Mouse (Mus musculus): Measurements from ENCODE around the gene Ctnnbl1.

Ctnnbl1 gene

GRCm38 (mm10) chr2:157821259-157821658 lies 84.1 kb downstream of the Ctnnbl1 start:
- no peak for DNase-seq (ENCODE audit: low spot score)

GRCm38 (mm10) chr2:157823456-157823855 lies 86.3 kb downstream of the Ctnnbl1 start:
- no peak for DNase-seq (ENCODE audit: low spot score)

- no peak for DNase-seq (ENCODE audit: low spot score)
Measured at GRCm38 (mm10) chr2:157824249-157824648, 87.0 kb downstream of the Ctnnbl1 start.

- DNase-seq (ENCODE audit: low spot score), result no peak
Measured at GRCm38 (mm10) chr2:157830101-157830500, 92.9 kb downstream of the Ctnnbl1 start.

- DNase-seq (ENCODE audit: low spot score), result no peak
Measured at GRCm38 (mm10) chr2:157830620-157831354, 93.6 kb downstream of the Ctnnbl1 start.

- DNase-seq (ENCODE audit: low spot score), result no peak
Measured at GRCm38 (mm10) chr2:157837050-157837449, 99.8 kb downstream of the Ctnnbl1 start.

- no peak for DNase-seq (ENCODE audit: low spot score)
Measured at GRCm38 (mm10) chr2:157838206-157838923, 101.2 kb downstream of the Ctnnbl1 start.

GRCm38 (mm10) chr2:157840641-157841078 lies 103.5 kb downstream of the Ctnnbl1 start:
- DNase-seq (ENCODE audit: low spot score), result no peak

- DNase-seq (ENCODE audit: low spot score), result no peak
Measured at GRCm38 (mm10) chr2:157841121-157841520, 103.9 kb downstream of the Ctnnbl1 start.

- DNase-seq (ENCODE audit: low spot score), result no peak
Measured at GRCm38 (mm10) chr2:157844746-157845145, 107.5 kb downstream of the Ctnnbl1 start.

GRCm38 (mm10) chr2:157845831-157846230 lies 108.6 kb downstream of the Ctnnbl1 start:
- no peak for DNase-seq (ENCODE audit: low spot score)

GRCm38 (mm10) chr2:157853135-157853534 lies 115.9 kb downstream of the Ctnnbl1 start:
- no peak for DNase-seq (ENCODE audit: low spot score)

- DNase-seq (ENCODE audit: low spot score), result no peak
Measured at GRCm38 (mm10) chr2:157855814-157856213, 118.6 kb downstream of the Ctnnbl1 start.

GRCm38 (mm10) chr2:157857496-157857895 lies 120.3 kb downstream of the Ctnnbl1 start:
- DNase-seq (ENCODE audit: low spot score), result no peak

GRCm38 (mm10) chr2:157858317-157858716 lies 121.1 kb downstream of the Ctnnbl1 start:
- no peak for DNase-seq (ENCODE audit: low spot score)

GRCm38 (mm10) chr2:157859046-157859701 lies 122.0 kb downstream of the Ctnnbl1 start:
- DNase-seq (ENCODE audit: low spot score), result no peak

GRCm38 (mm10) chr2:157861273-157861944 lies 124.2 kb downstream of the Ctnnbl1 start:
- no peak for DNase-seq (ENCODE audit: low spot score)

GRCm38 (mm10) chr2:157862306-157862705 lies 125.1 kb downstream of the Ctnnbl1 start:
- no peak for DNase-seq (ENCODE audit: low spot score)

GRCm38 (mm10) chr2:157867126-157867525 lies 129.9 kb downstream of the Ctnnbl1 start:
- no peak for DNase-seq (ENCODE audit: low spot score)

- DNase-seq (ENCODE audit: low spot score), result no peak
Measured at GRCm38 (mm10) chr2:157870247-157870646, 133.0 kb downstream of the Ctnnbl1 start.

- peak; percentile 82 for DNase-seq (ENCODE audit: low spot score)
Measured at GRCm38 (mm10) chr2:157873223-157873622, 136.0 kb downstream of the Ctnnbl1 start.

GRCm38 (mm10) chr2:157873691-157874090 lies 136.5 kb downstream of the Ctnnbl1 start:
- DNase-seq (ENCODE audit: low spot score), result no peak
